21 mouse cellular contexts compared by ENCODE assay signal in the genomic region with DNA sequence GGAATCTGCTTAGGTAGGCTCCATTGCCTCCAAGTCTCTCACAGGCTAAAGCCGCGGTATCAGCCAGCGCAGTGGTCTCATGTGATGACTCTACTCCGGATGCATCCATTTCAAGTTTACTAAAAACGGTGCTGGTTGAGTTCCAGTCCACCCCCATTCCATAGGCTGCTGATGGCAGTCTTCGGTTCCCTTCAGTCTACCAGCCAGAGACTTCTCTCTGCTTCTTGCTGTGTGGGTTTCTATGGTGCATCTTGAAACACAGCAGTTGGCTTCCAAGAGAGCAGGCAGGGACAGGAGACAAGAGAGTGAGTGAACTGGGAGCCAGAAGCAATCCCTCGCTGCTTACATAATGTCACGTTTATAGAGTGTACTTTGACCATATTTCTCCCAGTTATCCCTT.
"Had no signal": no experiment of that assay in that cellular context is flagged by ENCODE, and none has a peak within 500 bp of the region (broad histone marks: within the 10 kb centered on the region; RNA-seq: fewer than 3 reads in every experiment).

No protein-coding gene starts in this region.

- DNase-seq: kidney, adult 2 months; kidney, postnatal 25 days; layer of hippocampus, adult 9-11 months; left cerebral cortex, postnatal 4 days; liver, postnatal 0 days; lung, embryonic 14.5 days; midbrain, embryonic 14.5 days; right cerebral cortex, postnatal 25 days; spleen, adult 18-20 months; thymus, adult 18-20 months; thymus, postnatal 36 days had no signal

- H3K4me2 ChIP-seq: limb, embryonic 12.5 days; limb, embryonic 15.5 days; liver, embryonic 11.5 days; lung, embryonic 14.5 days; stomach, embryonic 15.5 days had no signal

- H3K36me3 ChIP-seq: limb, embryonic 12.5 days; limb, embryonic 15.5 days; midbrain, embryonic 10.5 days; stomach, embryonic 15.5 days had no signal

- H3K4me1 ChIP-seq: limb, embryonic 12.5 days; limb, embryonic 15.5 days; stomach, embryonic 15.5 days had no signal

- H3K27ac ChIP-seq: kidney, postnatal 0 days; limb, embryonic 12.5 days; limb, embryonic 15.5 days; liver, embryonic 14.5 days; midbrain, embryonic 10.5 days; stomach, embryonic 15.5 days had no signal

- H3K9ac ChIP-seq: limb, embryonic 12.5 days; limb, embryonic 15.5 days; liver, embryonic 14.5 days; liver, postnatal 0 days; lung, embryonic 14.5 days; stomach, embryonic 15.5 days had no signal

- H3K9me3 ChIP-seq: limb, embryonic 12.5 days; limb, embryonic 15.5 days; midbrain, embryonic 10.5 days; stomach, embryonic 15.5 days had no signal

- H3K27me3 ChIP-seq: limb, embryonic 12.5 days; limb, embryonic 15.5 days; megakaryocyte, embryonic 14.5 days; stomach, embryonic 15.5 days had no signal

- ATAC-seq: liver, postnatal 0 days; lung, postnatal 0 days had no signal

- H3K4me3 ChIP-seq: layer of hippocampus, adult 2 months; limb, embryonic 12.5 days; limb, embryonic 15.5 days; megakaryocyte, embryonic 14.5 days; midbrain, embryonic 10.5 days; stomach, embryonic 15.5 days had no signal
